ENCODE assay signal across 8 mouse cellular contexts in genomic region chr19:57941529-57941928, GRCm38 (mm10).
DNase-seq lines count a peak whose midpoint lies in the region; ATAC-seq lines count a peak whose summit lies in the region.

No protein-coding gene starts in this region.

- DNase-seq in midbrain, embryonic 10.5 days (ENCODE audit: low spot score) = no peak
- DNase-seq in hindbrain, embryonic 11.5 days (ENCODE audit: low spot score) = peak; percentile 46
- DNase-seq in left cerebral cortex, postnatal 10 days (ENCODE audit: extremely low spot score in 1 of 2, low spot score in 2 of 2) = peak; percentile 45 to 55
- DNase-seq in telencephalon, adult 2 months (ENCODE audit: low read depth, low spot score) = peak; percentile 73
- no peak for DNase-seq in adrenal gland, adult 2 months
- DNase-seq in thymus, postnatal 25 days = no peak
- no peak for DNase-seq in lung, postnatal 36 days

- WGBS in midbrain, embryonic 13.5 days = 54% methylated on average over 8 of the region's 8 CpGs
- 77% methylated on average over 8 of the region's 8 CpGs for WGBS in midbrain, embryonic 10.5 days
- WGBS in hindbrain, embryonic 11.5 days = 63% methylated on average over 8 of the region's 8 CpGs

- no peak overlapping the region for H3K27ac ChIP-seq in midbrain, embryonic 13.5 days
- H3K27ac ChIP-seq in midbrain, embryonic 10.5 days (replicated peaks) = no peak overlapping the region
- no peak overlapping the region for H3K27ac ChIP-seq in hindbrain, embryonic 11.5 days (ENCODE audit: low read depth, low read length)

- no peak overlapping the region for H3K4me3 ChIP-seq in midbrain, embryonic 13.5 days (replicated peaks)
- H3K4me3 ChIP-seq in midbrain, embryonic 10.5 days = no peak overlapping the region
- H3K4me3 ChIP-seq in hindbrain, embryonic 11.5 days (ENCODE audit: low read depth, low read length) = no peak overlapping the region

- no peaks in the 10 kb centered on the region for H3K36me3 ChIP-seq in midbrain, embryonic 13.5 days
- H3K36me3 ChIP-seq in midbrain, embryonic 10.5 days = 0 out of 2 replicates have a peak, but pooled peaks cover 3% of the 10 kb centered on the region
- no peaks in the 10 kb centered on the region for H3K36me3 ChIP-seq in hindbrain, embryonic 11.5 days (ENCODE audit: control insufficient read depth, insufficient read depth, low read length)

- H3K9ac ChIP-seq in midbrain, embryonic 13.5 days (replicated peaks) = no peak overlapping the region
- no peak overlapping the region for H3K9ac ChIP-seq in hindbrain, embryonic 11.5 days (ENCODE audit: low read depth, low read length)

- peaks cover 11% of the 10 kb centered on the region for H3K4me1 ChIP-seq in midbrain, embryonic 13.5 days (replicated peaks)
- peaks cover 4% of the 10 kb centered on the region for H3K4me1 ChIP-seq in midbrain, embryonic 10.5 days
- no peaks in the 10 kb centered on the region for H3K4me1 ChIP-seq in hindbrain, embryonic 11.5 days (replicated peaks; ENCODE audit: control insufficient read depth, insufficient read depth, low read length)

- no peaks in the 10 kb centered on the region for H3K27me3 ChIP-seq in midbrain, embryonic 13.5 days
- H3K27me3 ChIP-seq in midbrain, embryonic 10.5 days (ENCODE audit: low read depth, poor library complexity, severe bottlenecking) = no peaks in the 10 kb centered on the region
- H3K27me3 ChIP-seq in hindbrain, embryonic 11.5 days (ENCODE audit: control insufficient read depth, insufficient read depth, low read length) = no peaks in the 10 kb centered on the region

- peak; percentile 85 for ATAC-seq in midbrain, embryonic 13.5 days
- peak; percentile 70 for ATAC-seq in hindbrain, embryonic 11.5 days (ENCODE audit: low FRiP score)

- no peak overlapping the region for H3K4me2 ChIP-seq in midbrain, embryonic 13.5 days (replicated peaks)
- H3K4me2 ChIP-seq in hindbrain, embryonic 11.5 days (replicated peaks; ENCODE audit: low read depth, low read length) = no peak overlapping the region

- intact Hi-C loops in left cerebral cortex, postnatal 10 days (cut with DNase I) = no loop called here

- H3K9me3 ChIP-seq in midbrain, embryonic 13.5 days = no peaks in the 10 kb centered on the region
- no peaks in the 10 kb centered on the region for H3K9me3 ChIP-seq in midbrain, embryonic 10.5 days (replicated peaks)
- H3K9me3 ChIP-seq in hindbrain, embryonic 11.5 days (ENCODE audit: control insufficient read depth, low read length) = no peaks in the 10 kb centered on the region

Comparison
In these comparisons a context has a peak if more than half of its experiments do, and no peak if none do; other contexts are left out.
1. DNase-seq: peak in hindbrain, embryonic 11.5 days (single experiment), left cerebral cortex, postnatal 10 days (2 of 2) and telencephalon, adult 2 months (single experiment); none in midbrain, embryonic 10.5 days (single experiment), adrenal gland, adult 2 months (single experiment), thymus, postnatal 25 days (single experiment) and lung, postnatal 36 days (single experiment).